Mouse (Mus musculus) kidney, adult 9 months (tissue): ENCODE measurements around the gene Unkl.
A peak's percentile ranks its signal among the peaks of the same experiment; 100 is the strongest.
"Not testable (repeated sequence)": the region's sequence is repeated elsewhere in the genome, so short reads cannot be mapped to it uniquely, and the experiment has no call there.

Experiments used
- DNase-seq: peaks from one replicate; pipeline ENCODE4 v3.0.0; 2022

The Unkl gene

DNA sequence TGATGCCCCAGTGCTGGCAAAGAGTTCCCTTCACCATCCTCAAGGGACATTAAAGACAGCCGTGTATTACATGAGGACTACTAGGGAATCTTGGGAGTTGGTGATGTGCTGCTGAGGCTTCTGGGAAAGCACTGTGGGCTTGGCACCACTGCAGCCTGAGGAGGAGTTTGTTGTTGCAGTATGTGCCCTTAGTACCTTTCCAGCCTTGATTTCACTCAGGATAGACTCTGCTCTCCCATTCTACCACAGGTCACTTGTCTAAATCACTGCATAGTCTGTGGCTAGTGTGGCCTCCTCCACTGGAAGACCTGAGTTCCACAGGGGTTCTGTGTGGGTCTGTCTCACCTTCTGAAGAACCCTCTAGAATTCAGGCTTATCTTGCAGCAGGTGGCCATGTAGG is 32.5 kb downstream of the Unkl start:
- DNase-seq: peak; percentile 61

- DNase-seq: peak; percentile 83
Measured at GRCm38 (mm10) chr17:25221821-25222503, 33.8 kb downstream of the Unkl start.

GRCm38 (mm10) chr17:25222504-25222940 is 34.3 kb downstream of the Unkl start:
- DNase-seq: peak; percentile 36

DNA sequence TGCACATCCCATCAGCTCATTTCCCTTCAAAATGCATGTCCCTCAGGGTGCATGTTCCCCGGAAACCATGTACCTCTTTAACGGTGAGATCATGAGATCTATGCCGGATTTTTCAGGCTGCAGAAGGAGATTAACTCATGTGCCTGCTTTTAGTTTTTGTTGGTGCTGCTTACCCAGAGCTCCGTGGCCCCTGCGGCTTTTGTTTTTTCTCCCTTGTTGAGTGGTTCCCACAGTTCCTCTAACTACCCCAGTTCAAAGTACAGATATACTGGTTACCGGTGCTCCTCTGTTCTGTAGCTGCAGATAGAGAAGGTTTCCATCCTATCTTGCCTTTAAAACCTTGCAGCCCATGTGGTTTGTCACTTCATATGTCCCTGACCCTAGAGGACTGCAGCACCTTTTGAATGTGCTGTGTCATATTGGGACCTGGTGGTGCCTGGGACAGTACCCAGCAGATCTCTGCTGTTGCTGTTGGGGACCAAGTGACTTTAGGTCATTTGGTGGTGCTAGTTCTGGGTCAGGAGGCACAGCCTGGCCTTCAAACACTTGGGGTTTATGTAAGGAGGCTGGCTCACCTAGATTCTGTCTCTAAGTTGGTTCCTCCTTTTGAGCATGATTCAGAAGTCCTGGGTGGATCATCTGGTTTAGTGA is 34.9 kb downstream of the Unkl start:
- peak; percentile 50 for DNase-seq

- DNase-seq: peak; percentile 48
Measured at GRCm38 (mm10) chr17:25224586-25225222, 36.5 kb downstream of the Unkl start.

DNA sequence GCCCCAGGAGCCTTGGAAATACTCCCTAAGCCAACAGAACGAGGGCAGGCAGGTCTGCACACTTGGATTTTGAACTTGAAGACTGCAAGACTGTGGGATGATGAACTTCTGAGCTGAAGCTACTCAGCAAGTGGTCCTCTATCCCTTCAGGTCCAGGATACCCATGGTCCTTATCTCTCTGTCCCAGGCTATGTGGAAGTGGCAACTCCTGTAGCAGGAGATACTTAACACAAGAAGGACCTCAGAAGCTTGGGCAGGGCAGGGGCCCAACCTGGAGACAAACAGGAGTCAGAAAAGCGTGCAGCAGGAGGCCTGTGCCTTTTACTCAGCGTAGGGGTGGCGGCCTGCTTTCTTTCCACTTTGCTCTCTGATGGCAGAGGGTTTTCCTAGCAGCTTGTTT is 37.5 kb downstream of the Unkl start:
- DNase-seq: no peak

DNA sequence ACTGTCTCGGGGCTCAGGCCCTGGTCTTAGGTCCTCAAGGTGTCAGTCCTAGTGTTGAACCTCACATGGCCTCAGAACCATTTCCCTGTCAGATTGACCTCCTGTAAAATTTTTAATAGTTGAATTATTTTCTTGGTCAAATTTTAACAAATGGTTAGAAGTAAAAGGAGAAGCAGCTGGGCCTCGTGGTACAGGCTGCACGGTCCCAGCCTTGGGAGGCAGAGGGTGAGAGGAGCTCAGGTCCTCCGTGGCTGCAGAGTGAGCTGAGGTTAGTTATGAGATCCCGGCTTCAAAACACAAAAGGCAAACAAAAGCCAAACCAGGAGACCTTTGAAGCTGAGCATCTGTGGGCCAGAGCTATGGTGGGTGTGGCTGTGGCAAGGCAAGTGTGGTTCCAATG is 39.8 kb downstream of the Unkl start:
- DNase-seq: peak; percentile 83

- DNase-seq: peak; percentile 67
Measured at GRCm38 (mm10) chr17:25230014-25230655, 41.9 kb downstream of the Unkl start.

- DNase-seq: peak; percentile 79
Measured at GRCm38 (mm10) chr17:25230700-25231099, 42.5 kb downstream of the Unkl start.

DNA sequence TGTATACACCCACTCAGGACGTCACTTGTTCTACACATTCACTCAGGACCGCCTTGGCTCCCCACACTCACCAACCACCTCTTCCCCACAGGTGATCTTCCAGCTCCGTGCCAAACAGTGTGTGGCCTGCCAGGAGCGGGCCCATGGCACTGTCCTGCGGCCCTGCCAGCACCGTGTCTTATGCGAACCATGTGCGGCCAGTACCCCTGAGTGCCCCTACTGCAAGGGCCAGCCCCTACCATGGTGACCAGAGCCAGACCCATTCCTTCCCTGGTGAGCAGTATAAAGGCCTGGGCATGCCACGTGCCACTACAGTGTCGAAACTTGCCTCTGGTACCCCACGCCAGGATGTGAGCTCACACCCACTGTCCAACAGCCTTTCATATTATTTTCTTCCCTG is 43.4 kb downstream of the Unkl start:
- DNase-seq: not testable (repeated sequence)

GRCm38 (mm10) chr17:25235635-25236034 is 47.4 kb downstream of the Unkl start:
- DNase-seq: no peak

DNA sequence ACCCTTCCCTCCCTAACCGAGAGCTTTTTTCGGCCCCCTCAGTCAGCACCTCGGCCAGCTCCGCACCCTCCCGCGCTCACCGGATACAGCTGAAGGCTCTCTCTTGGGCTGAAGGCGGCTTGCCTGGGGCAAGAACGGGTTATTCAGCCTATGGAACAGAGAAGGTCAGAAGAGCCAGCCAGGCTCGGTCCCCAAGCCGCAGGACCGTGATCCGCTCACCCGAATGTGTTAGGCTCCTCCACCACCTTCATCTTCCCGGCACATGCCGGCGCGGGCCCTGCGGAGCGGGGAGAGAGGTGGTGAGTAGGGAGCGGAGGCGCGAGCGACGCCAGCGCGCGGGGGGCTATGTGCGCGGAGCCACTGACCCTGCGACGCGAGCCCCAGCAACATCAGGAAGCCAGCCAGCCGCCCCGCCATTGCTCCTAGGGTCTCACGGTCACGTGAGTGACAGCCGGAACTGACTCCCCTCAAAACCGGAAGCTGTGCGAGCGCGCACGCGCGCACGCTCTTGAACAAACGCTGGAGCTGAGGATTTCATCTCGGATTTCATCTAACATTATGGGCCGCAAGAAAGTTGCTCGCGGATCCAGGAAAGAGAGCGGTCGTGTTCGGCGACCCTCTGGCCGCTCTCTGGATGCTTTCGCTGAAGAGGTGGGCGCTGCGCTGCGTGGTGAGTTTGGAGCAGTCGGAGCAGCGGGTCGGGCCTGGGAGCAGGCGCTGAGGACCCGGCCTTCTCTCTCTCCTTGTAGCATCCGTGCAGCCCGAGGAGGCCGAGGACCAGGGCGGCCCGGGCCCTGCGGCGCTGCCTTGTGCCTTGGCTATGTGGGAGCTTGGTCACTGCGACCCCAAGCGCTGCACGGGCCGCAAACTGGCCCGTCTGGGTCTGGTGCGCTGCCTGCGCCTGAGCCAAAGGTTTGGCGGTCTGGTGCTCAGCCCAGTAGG is 51.8 kb downstream of the Unkl start, which contains the start of the genes Gnptg and Tsr3:
Gnptg (minus strand) TSS at position 430 of the 942 bp plus-strand sequence.
Tsr3 (plus strand) TSS at position 476 of the 942 bp plus-strand sequence.
- DNase-seq: peak; percentile 83

GRCm38 (mm10) chr17:25243131-25243780 is 55.1 kb downstream of the Unkl start:
- no peak for DNase-seq

DNA sequence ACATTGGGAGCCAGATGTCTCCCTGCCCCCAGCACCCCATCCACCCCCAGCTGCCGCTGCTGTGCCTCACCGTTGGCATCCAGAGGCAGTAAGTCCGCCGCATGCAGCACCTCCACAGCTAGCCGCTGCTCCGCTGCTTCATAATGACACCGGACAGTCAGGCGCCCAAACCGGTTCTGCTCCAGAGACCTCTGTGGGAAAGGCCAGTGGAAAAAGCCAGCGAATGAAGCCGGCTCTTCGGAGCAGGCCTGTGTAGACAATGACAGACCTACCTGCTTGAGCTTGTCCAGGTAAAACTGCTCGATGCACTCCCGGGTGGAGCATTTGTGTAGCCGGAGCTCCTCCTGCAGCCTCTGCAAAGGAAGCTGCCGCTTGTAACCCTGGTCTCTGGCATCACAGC is 56.0 kb downstream of the Unkl start:
- no peak for DNase-seq

GRCm38 (mm10) chr17:25248033-25248750 is 60.0 kb downstream of the Unkl start:
- no peak for DNase-seq

DNA sequence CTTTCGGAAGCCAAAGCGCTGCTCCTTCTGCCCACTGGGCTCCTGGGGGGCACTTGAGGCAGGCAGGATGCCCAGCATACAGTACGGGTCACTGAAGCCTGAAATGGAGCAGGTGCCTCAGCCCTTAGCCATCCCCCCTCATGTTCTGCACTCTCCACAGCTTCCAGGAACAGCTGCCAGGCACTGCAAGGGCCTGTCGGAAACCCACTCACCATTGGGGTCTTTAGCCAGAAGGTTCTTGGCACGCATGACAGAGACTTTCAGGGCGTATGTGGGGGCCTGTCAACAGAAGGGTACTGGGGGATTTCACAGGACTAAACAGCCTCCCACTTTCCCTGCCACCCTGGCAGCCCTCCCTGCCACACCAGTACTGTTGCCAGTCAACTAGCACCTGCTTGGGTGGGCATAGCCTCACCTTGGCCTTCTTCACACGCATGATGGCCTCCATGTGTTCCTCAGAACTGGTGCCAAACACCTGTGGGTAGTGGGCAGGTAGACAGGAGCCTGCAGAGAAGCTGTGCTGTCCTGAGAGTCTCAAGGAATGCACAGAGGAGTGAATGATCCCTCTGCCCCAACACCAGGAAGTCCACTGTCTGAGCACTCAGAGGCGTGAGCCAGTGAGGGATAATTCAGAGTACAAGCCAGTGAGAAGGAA is 62.1 kb downstream of the Unkl start:
- no peak for DNase-seq

DNA sequence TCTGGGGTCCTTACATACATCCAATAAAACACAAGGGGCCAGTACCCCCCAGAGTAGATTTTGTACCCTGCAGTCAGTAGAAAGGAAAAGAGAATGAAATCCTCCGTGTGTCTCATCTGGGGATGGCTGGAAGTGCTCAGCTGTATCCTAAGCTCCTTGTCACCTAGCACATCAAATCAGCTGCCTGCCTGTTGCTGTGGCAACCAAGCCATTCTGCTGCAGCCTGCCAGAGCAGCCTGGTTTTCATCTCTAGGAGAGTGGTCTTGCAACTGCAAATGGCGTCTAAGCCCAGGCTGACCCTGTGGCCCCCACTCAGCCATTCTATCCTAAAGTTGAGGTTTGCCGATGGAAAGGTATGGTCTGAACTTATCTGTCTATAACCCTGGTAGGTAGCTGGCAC is 64.4 kb downstream of the Unkl start:
- DNase-seq: no peak

- DNase-seq: no peak
Measured at GRCm38 (mm10) chr17:25253760-25254159, 65.6 kb downstream of the Unkl start.

GRCm38 (mm10) chr17:25255110-25255509 is 66.9 kb downstream of the Unkl start:
- DNase-seq: no peak

DNA sequence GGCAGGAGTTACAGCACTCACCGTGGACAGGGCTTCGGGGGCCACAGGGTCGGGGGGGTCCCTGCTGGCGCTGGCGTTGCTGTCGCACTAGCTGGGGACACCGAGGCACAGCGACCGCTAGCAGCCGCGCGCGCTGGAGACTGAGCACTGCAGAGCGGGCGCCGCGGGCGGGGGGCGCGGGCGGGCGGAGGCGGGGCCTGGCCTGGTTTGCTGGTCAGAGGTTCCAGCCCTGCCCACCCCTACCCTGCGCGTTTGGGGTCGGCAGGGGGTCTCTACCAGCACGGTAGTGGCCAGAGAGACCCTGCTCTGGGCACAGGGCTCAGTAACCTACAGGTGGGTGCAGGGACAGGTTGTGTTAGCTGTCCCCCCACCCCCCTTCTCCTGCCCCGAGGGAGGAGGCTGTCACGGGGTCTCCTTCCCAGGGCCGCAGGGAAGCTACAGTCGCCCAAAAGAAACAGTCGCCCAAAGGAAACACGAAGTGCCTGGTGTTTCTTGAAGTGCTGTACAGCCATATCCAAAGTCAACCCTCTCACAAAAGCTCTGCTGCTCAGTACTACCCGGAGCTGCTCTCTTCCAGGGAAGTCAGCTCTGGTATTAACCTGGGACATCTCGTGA is 68.0 kb downstream of the Unkl start, which contains the start of gene Baiap3:
Baiap3 (minus strand) TSS at position 225 of the 615 bp plus-strand sequence.
- no peak for DNase-seq
